10 mouse cellular contexts compared by ENCODE assay signal in genomic region chr6:8178397-8178941, GRCm38 (mm10). TPM values are rescaled to one million over a fixed set of nuclear protein-coding genes. Genes with fewer than 3 reads are reported as not detected.
A peak's percentile ranks its signal among the peaks of the same experiment; 100 is the strongest.
DNase-seq lines count a peak whose midpoint lies in the region; ATAC-seq lines count a peak whose summit lies in the region.
"Had no signal": no experiment of that assay in that cellular context is flagged by ENCODE, and none has a peak within 500 bp of the region (broad histone marks: within the 10 kb centered on the region; RNA-seq: fewer than 3 reads in every experiment).

No protein-coding gene starts in this region.

- no peak for ATAC-seq in heart, embryonic 16.5 days (replicated peaks; ENCODE audit: extremely low read depth, insufficient read depth, low FRiP score)
- no peak for ATAC-seq in lung, embryonic 15.5 days (ENCODE audit: borderline replicate concordance, extremely low read depth, low FRiP score, low TSS enrichment)

- WGBS in heart, embryonic 16.5 days = 28% methylated on average over 10 of the region's 10 CpGs
- WGBS in lung, embryonic 15.5 days = 15% methylated on average over 10 of the region's 10 CpGs

- no peaks in the 10 kb centered on the region for H3K9me3 ChIP-seq in heart, embryonic 16.5 days (replicated peaks; ENCODE audit: control insufficient read depth, low read length)
- H3K9me3 ChIP-seq in lung, embryonic 15.5 days = no peaks in the 10 kb centered on the region

- H3K9ac ChIP-seq in heart, embryonic 16.5 days (ENCODE audit: low read length) = no peak overlapping the region
- H3K9ac ChIP-seq in lung, embryonic 15.5 days = no peak overlapping the region

- no peak overlapping the region for H3K27ac ChIP-seq in heart, embryonic 16.5 days (ENCODE audit: low read length)
- H3K27ac ChIP-seq in lung, embryonic 15.5 days = no peak overlapping the region
- H3K27ac ChIP-seq: macrophage had no signal

- H3K27me3 ChIP-seq in heart, embryonic 16.5 days (ENCODE audit: control insufficient read depth, insufficient read depth, low read length) = no peaks in the 10 kb centered on the region
- no peaks in the 10 kb centered on the region for H3K27me3 ChIP-seq in lung, embryonic 15.5 days

- peaks cover 8% of the 10 kb centered on the region for H3K4me1 ChIP-seq in heart, embryonic 16.5 days (ENCODE audit: control insufficient read depth, insufficient read depth, low read length)
- peaks cover 9% of the 10 kb centered on the region; the same call in 1 of the 2 replicates for H3K4me1 ChIP-seq in lung, embryonic 15.5 days

- H3K4me3 ChIP-seq in heart, embryonic 16.5 days (ENCODE audit: low read length) = no peak overlapping the region
- H3K4me3 ChIP-seq in lung, embryonic 15.5 days = no peak overlapping the region
- H3K4me3 ChIP-seq: erythroblast, embryonic 14.5 days had no signal

- peak overlapping the region; percentile 33; the same call in 1 of the 2 replicates for H3K4me2 ChIP-seq in heart, embryonic 16.5 days (ENCODE audit: low read depth, low read length)
- peak overlapping the region; percentile 33 for H3K4me2 ChIP-seq in lung, embryonic 15.5 days

- DNase-seq in kidney, postnatal 14 days = peak; percentile 8
- DNase-seq in kidney, adult 9 months = no peak
- peak; percentile 33 for DNase-seq in embryo, embryonic 10 days (ENCODE audit: low spot score)
- no peak for DNase-seq in urinary bladder, postnatal 4 days (ENCODE audit: low spot score in 2 of 2)
- DNase-seq in thymus, adult 18-20 months = no peak
- DNase-seq in testis, postnatal 10 days (ENCODE audit: low spot score) = no peak

- H3K36me3 ChIP-seq in heart, embryonic 16.5 days (ENCODE audit: control insufficient read depth, insufficient read depth) = no peaks in the 10 kb centered on the region
- no peaks in the 10 kb centered on the region for H3K36me3 ChIP-seq in lung, embryonic 15.5 days

RNA-seq across cellular contexts. Expression of gene Col28a1, which starts 13.9 kb away (rescaled TPM):
- polyA plus RNA-seq in heart, embryonic 16.5 days (2015; fragmentation: Nextera tagmentation; extraction: Ambion mirVana) = 0.17 and 0.27 TPM in 2 replicates
- 1.7 and 1.9 TPM in 2 replicates for polyA plus RNA-seq in lung, embryonic 15.5 days (2015; fragmentation: Nextera tagmentation; extraction: Ambion mirVana)
- polyA plus RNA-seq: erythroblast, embryonic 14.5 days; macrophage had no signal

RNA-seq across cellular contexts. Expression of gene Mios, which starts 30.6 kb away (rescaled TPM):
- polyA plus RNA-seq in heart, embryonic 16.5 days (2015; fragmentation: Nextera tagmentation; extraction: Ambion mirVana) = 15.2 and 16.0 TPM in 2 replicates
- 24.2 and 24.5 TPM in 2 replicates for polyA plus RNA-seq in lung, embryonic 15.5 days (2015; fragmentation: Nextera tagmentation; extraction: Ambion mirVana)

Comparison
In these comparisons a context has a peak if more than half of its experiments do, and no peak if none do; other contexts are left out.
1. DNase-seq: peak in kidney, postnatal 14 days (single experiment) and embryo, embryonic 10 days (single experiment); none in kidney, adult 9 months (single experiment), urinary bladder, postnatal 4 days (0 of 2), thymus, adult 18-20 months (0 of 2) and testis, postnatal 10 days (single experiment).